Mouse (Mus musculus) lung, postnatal 0 days (tissue): ENCODE measurements at regions not wholly inside any gene's neighbourhood (a gene's known extent, or its start where the extent isn't known, plus 50 kb on each side); places are given as distances from the start of the nearest gene placed in this dataset.

ENCODE experiments used
- ATAC-seq: fragments of 200-750 bp; cut with Nextera tagmentation; 2 replicates; pipeline ENCODE4 v1.8.0; 2017; ENCODE audit warnings: moderate library complexity
- DNase-seq: peaks from one replicate; pipeline ENCODE4 v3.0.0-alpha.2; 2016; ENCODE audit warnings: low spot score
- H3K27ac ChIP-seq: fragments of 300-500 bp; sonication (generic); 2 replicates; pipeline ENCODE4 v1.5.1; 2014; ENCODE audit warnings: antibody characterized with exemption, mild to moderate bottlenecking, low read length, mixed read lengths
- H3K27me3 ChIP-seq: fragments of 300-500 bp; sonication (generic); replicated peaks from 2 replicates; pipeline ENCODE4 v1.6.1; 2014; ENCODE audit warnings: low read length, mixed read lengths; ENCODE audit not compliant: insufficient read depth
- H3K36me3 ChIP-seq: fragments of 300-500 bp; sonication (generic); 2 replicates; pipeline ENCODE4 v1.6.1; 2014; ENCODE audit warnings: low read length, mixed read lengths; ENCODE audit not compliant: insufficient read depth
- H3K4me1 ChIP-seq: fragments of 300-500 bp; sonication (generic); 2 replicates; pipeline ENCODE4 v1.6.1; 2014; ENCODE audit warnings: antibody characterized with exemption, low read depth, low read length, mixed read lengths; ENCODE audit not compliant: insufficient read depth
- H3K4me2 ChIP-seq: fragments of 300-500 bp; sonication (generic); replicated peaks from 2 replicates; pipeline ENCODE4 v1.6.1; 2014; ENCODE audit warnings: low read depth, mild to moderate bottlenecking, low read length, moderate library complexity, mixed read lengths
- H3K4me3 ChIP-seq: fragments of 300-500 bp; sonication (generic); 2 replicates; pipeline ENCODE4 v1.5.1; 2014; ENCODE audit warnings: low read depth, low read length
- H3K9ac ChIP-seq: fragments of 300-500 bp; sonication (generic); replicated peaks from 2 replicates; pipeline ENCODE4 v1.6.1; 2014; ENCODE audit warnings: low read depth, mild to moderate bottlenecking
- H3K9me3 ChIP-seq: fragments of 300-500 bp; sonication (generic); 2 replicates; pipeline ENCODE4 v1.6.1; 2016; ENCODE audit warnings: low read length, mixed read lengths
- CTCF ChIP-seq: IDR thresholded peaks from 2 replicates; pipeline ENCODE4 v1.5.1; 2016; ENCODE audit warnings: antibody characterized with exemption, mild to moderate bottlenecking
- EP300 ChIP-seq: IDR thresholded peaks from 2 replicates; pipeline ENCODE4 v1.6.1; 2016; ENCODE audit warnings: antibody characterized with exemption, mild to moderate bottlenecking, control low read depth
- WGBS: fragments of 180-500 bp; shearing (Covaris S2); extraction: QIAGEN DNeasy Blood & Tissue Kit; methylation state at CpG from one replicate; pipeline ENCODE4 v1.1.7; 2014; 5-methylcytosine and 5-hydroxymethylcytosine counted together

GRCm38 (mm10) chr17:76205082-76205481 is 653.3 kb upstream of the Fam98a start:
- Histone ChIP-seq H3K4me3 (no peak overlapping the region), H3K36me3 (no peaks in the 10 kb centered on the region), H3K4me1 (no peaks in the 10 kb centered on the region), H3K27me3 (no peaks in the 10 kb centered on the region), H3K4me2 (no peak overlapping the region), H3K9ac (no peak overlapping the region), H3K27ac (no peak overlapping the region), H3K9me3 (no peaks in the 10 kb centered on the region)
- no peak for DNase-seq
- no peak for ATAC-seq
- TF ChIP-seq EP300 (no peak), CTCF (no peak)

GRCm38 (mm10) chr17:76184813-76185212 is 633.1 kb upstream of the Fam98a start:
- no peaks in the 10 kb centered on the region for H3K9me3 ChIP-seq
- H3K4me1 ChIP-seq: no peaks in the 10 kb centered on the region
- no peak overlapping the region for H3K4me2 ChIP-seq
- no peak for TF ChIP-seq CTCF
- no peak for TF ChIP-seq EP300
- H3K36me3 ChIP-seq: no peaks in the 10 kb centered on the region
- no peaks in the 10 kb centered on the region for H3K27me3 ChIP-seq
- WGBS: 53% methylated on average over 2 of the region's 2 CpGs
- no peak for ATAC-seq
- no peak overlapping the region for H3K4me3 ChIP-seq
- DNase-seq: no peak
- H3K27ac ChIP-seq: no peak overlapping the region
- no peak overlapping the region for H3K9ac ChIP-seq

GRCm38 (mm10) chr17:76136660-76137495 is 585.1 kb upstream of the Fam98a start:
- H3K9me3 ChIP-seq: no peaks in the 10 kb centered on the region
- H3K27ac ChIP-seq: no peak overlapping the region
- no peaks in the 10 kb centered on the region for H3K27me3 ChIP-seq
- H3K4me3 ChIP-seq: no peak overlapping the region
- no peak overlapping the region for H3K4me2 ChIP-seq
- no peak overlapping the region for H3K9ac ChIP-seq
- H3K4me1 ChIP-seq: no peaks in the 10 kb centered on the region
- ATAC-seq (no peak), DNase-seq (no peak)
- H3K36me3 ChIP-seq: no peaks in the 10 kb centered on the region
- TF ChIP-seq EP300 (no peak), CTCF (no peak)

- DNase-seq (no peak), ATAC-seq (no peak)
- Histone ChIP-seq H3K9ac (no peak overlapping the region), H3K4me1 (no peaks in the 10 kb centered on the region), H3K36me3 (no peaks in the 10 kb centered on the region), H3K27ac (no peak overlapping the region), H3K4me2 (no peak overlapping the region), H3K27me3 (no peaks in the 10 kb centered on the region), H3K4me3 (no peak overlapping the region), H3K9me3 (no peaks in the 10 kb centered on the region)
- TF ChIP-seq EP300 (no peak), CTCF (no peak)
- 54% methylated on average over 3 of the region's 3 CpGs for WGBS
These were observed 582.3 kb upstream of the Fam98a start for GRCm38 (mm10) chr17:76134030-76134429.

GRCm38 (mm10) chr17:76125260-76125659 is 573.5 kb upstream of the Fam98a start:
- H3K9me3 ChIP-seq: no peaks in the 10 kb centered on the region
- no peaks in the 10 kb centered on the region for H3K36me3 ChIP-seq
- DNase-seq (no peak), ATAC-seq (no peak)
- no peaks in the 10 kb centered on the region for H3K27me3 ChIP-seq
- H3K4me3 ChIP-seq: no peak overlapping the region
- no peaks in the 10 kb centered on the region for H3K4me1 ChIP-seq
- 79% methylated on average over 5 of the region's 5 CpGs for WGBS
- TF ChIP-seq CTCF (no peak), EP300 (no peak)
- H3K4me2 ChIP-seq: no peak overlapping the region
- H3K27ac ChIP-seq: no peak overlapping the region
- no peak overlapping the region for H3K9ac ChIP-seq

GRCm38 (mm10) chr17:76111315-76112195 is 559.8 kb upstream of the Fam98a start:
- 76% methylated on average over 9 of the region's 9 CpGs for WGBS

More at GRCm38 (mm10) chr17:76111315-76112195, 559.8 kb upstream of the Fam98a start:
- no peak for TF ChIP-seq EP300
- no peak for TF ChIP-seq CTCF
- no peak overlapping the region for H3K4me3 ChIP-seq
- H3K4me2 ChIP-seq: no peak overlapping the region
- H3K9me3 ChIP-seq: no peaks in the 10 kb centered on the region
- ATAC-seq (no peak), DNase-seq (no peak)
- no peak overlapping the region for H3K9ac ChIP-seq
- no peaks in the 10 kb centered on the region for H3K36me3 ChIP-seq
- no peak overlapping the region for H3K27ac ChIP-seq
- no peaks in the 10 kb centered on the region for H3K4me1 ChIP-seq
- no peaks in the 10 kb centered on the region for H3K27me3 ChIP-seq
